Mouse (Mus musculus) ES-CJ7 (cell line): ENCODE measurements around the gene Mrps23.

ENCODE experiments used
- DNase-seq: peaks from one replicate; pipeline ENCODE4 v3.0.0; 2011; ENCODE audit warnings: low read depth, low spot score

Gene Mrps23

DNA sequence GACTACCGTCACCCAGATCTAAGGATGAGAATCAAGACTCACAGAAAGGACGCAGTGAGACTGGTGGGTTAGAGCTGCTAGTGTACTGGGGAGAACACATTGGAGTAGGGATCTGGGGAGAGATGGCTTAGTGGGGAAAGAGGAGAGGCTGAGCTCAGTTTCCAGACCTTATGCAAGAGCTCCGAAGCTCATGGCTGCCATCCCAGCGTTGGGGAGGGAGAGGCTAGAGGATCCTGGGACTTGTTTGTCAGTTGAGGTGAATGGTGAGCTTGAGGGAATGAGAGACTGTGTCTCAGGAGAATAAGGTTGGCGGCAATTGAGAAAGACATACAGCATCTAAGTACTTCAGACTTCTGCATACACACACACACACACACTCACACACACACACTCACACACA, 44.4 kb downstream of the Mrps23 start:
- no peak for DNase-seq

DNA sequence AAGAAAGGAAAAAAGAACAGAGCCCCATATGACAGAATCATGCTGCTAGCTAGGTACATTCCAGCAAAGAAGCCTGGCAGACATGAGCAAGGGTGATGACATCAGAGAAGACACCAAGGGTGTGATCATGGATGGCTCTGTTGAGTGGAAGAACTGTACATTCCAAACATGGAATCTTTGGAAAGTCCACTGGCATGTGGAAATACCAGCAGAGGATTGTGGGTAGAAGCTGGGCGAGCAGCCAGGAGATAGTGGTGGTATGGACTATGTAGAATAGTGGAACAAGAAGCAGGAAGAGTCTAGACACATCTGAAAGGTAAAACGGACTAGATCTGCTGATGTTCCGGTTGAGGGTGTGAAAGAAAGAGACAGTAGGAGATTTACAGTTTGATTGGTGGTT, 46.4 kb downstream of the Mrps23 start:
- no peak for DNase-seq

DNA sequence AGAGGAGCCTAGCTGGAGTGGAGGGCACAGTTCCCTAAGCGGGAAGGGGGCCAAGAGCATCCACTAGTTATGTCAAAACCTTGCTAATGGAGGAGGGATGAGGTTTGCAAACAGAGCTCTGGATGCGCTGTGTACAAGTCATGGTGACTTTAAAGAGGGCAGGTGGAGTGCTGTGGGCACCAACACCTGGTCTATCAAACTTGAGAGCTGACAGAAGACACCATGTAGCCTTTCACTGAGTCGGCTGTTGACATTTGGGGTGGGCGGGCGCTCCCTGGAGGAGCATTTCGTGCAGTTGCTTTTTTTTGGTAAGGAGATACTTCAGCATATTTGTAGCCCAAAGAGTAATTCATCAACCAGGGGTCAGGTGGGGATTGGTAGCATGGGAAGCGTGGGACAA, 47.1 kb downstream of the Mrps23 start:
- DNase-seq = no peak

- peak; percentile 64 for DNase-seq
Observed at GRCm38 (mm10) chr11:88251972-88252766, 48.0 kb downstream of the Mrps23 start.

DNA sequence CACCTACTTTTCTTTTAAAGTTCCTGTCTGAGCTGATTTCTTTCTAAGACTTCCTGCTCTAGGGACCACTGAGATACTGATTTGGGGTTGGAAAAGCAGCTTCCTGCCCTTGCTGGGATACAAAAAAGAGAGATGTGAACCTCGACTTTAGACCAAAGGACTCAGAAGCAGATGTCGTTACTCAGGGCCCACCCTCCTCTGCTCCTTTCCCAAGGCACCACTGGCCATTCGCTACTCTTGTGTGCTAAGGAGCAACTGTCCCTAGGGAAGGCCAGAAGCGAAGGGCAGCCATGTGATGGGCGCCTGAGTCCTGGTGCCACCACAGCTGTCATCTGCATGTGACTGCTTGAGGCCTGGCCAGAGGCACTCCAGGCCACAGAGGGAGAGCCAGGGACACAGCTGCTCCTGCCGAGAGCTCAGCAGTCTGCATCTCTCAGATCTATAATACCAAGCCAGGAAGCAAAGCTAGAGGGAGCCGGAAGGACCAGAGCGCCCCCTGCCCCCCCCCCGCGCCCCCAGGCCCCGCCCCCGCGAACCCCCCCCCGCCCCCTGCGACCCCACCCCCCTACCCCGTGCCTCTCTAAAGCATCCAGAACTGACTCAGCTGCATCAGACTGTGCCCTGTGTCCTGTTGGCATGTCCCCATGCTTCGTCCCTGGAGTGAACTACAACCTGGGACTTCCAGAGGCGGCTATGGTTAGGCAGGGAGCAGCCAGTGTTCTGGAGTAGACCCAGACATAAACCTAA, 48.8 kb downstream of the Mrps23 start:
- DNase-seq = no peak

DNA sequence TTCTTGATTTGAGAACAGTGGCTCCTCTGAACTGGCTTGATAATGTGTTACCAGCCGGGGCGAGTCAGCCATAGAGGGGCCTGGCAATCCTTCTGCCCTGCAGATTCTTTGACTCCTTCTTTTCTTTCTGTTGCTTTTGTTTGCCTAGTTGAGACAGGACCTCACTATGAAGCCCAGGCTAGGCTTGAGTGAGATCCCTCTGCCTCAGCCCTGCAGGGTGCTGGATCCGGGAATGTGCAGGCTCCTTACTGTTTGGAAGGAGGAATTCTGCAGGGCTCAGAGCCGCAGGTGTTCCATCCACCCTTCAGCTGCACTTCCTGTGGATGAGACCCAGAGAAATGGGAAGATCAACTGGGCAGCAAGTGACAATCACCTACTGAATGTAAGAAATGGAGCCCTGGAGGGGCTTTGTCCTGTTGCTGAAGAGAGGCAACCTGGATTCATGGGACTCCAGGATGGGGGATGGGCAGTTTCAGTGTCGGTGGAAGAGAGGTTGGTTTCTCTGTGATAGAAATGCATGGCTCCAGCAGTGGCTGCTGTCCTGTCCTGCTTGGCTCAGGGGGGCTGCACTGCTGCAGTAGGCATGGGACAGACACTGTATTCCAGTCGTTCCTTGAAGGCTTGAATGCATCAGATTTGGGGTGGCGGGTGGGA, 49.5 kb downstream of the Mrps23 start:
- DNase-seq = no peak

DNA sequence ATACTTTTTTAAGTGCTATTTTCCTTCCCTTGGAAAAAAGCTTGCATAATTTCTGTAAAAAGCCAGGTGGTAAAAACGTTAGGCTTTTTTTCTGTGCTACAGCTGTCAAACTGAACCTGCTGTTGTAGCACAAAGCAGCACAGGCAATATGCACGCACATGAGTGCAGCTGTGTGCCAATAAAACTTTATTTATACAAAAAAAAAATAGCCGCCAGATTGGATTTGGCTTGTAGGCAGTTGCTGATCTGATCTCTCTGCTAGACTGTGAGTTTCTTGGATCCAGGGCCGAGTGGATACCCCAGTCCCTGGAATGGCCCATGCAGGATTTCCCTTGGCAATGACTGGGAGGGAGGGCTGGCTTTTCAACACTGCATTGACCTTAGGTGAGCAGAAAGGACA, 53.5 kb downstream of the Mrps23 start:
- no peak for DNase-seq

DNA sequence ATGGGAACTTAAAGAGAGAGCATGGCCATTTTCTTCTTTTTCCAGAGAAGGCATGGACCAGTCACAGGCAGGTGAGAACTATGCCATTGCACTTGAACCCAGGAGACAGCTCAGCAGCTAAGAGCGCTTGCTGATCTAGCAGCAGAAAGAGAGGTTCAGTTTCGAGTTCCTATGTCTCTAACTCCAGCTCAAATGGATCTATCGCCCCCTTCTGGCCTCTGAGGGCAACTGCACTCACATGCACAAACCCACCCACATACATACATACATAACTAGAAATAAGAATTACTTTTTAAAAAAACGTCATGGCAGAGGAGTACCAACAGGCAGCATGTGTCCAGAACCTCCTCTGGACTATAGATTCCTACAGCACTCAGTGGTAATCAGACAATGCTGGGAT, 54.0 kb downstream of the Mrps23 start:
- peak; percentile 73 for DNase-seq

DNA sequence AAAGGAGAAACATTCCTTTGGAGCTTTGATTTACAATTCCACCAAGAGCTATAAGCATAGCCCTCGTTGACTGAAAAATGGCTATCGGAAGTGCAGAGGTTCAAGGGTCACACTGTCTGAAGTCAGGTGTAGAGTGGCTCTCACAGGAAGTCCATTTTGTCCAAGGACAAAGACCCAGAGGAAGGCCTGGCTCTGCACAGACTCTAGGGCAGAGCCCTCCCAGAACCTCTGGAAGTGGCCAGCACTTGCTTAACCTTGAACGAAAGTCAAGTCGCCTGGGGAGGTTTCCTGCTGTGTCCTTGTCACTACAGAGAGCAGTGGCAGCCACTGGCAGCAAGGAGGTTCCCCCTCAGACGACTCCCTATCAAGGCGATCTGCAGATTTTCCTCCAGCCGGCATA, 56.3 kb downstream of the Mrps23 start:
- no peak for DNase-seq
